Mouse (Mus musculus): ENCODE results near the gene Lnx1. TPM values are rescaled to one million over a fixed set of nuclear protein-coding genes. Genes with fewer than 3 reads are reported as not detected.

Gene Lnx1
- total and polyA plus RNA-seq, 2 experiments from 2014 or later: 17.8 to 32.0 TPM

- Histone ChIP-seq H3K4me3 (ENCODE audit: low read length) (no peak overlapping the region), H3K4me2 (ENCODE audit: low read depth, low read length) (no peak overlapping the region), H3K27ac (no peak overlapping the region), H3K9me3 (ENCODE audit: low read length) (no peaks in the 10 kb centered on the region), H3K9ac (replicated peaks; ENCODE audit: low read length) (no peak overlapping the region), H3K36me3 (ENCODE audit: insufficient read depth, low read length) (no peaks in the 10 kb centered on the region; the same call in 1 of the 2 replicates), H3K4me1 (ENCODE audit: insufficient read depth, low read length) (no peaks in the 10 kb centered on the region), H3K27me3 (ENCODE audit: insufficient read depth, low read length) (no peaks in the 10 kb centered on the region)
- DNase-seq (ENCODE audit: low spot score): peak; percentile 13
- WGBS: 70% methylated on average over 6 of the region's 6 CpGs
- no peak for ATAC-seq
- no peak for TF ChIP-seq CTCF (IDR thresholded peaks at IDR 0.05; ENCODE audit: low read depth)
Observed at GRCm38 (mm10) chr5:74601965-74602364, 100.7 kb downstream of the Lnx1 start.

- DNase-seq (ENCODE audit: low spot score): peak; percentile 19
- no peak overlapping the region for H3K27ac ChIP-seq
- no peaks in the 10 kb centered on the region for H3K4me1 ChIP-seq (ENCODE audit: insufficient read depth, low read length)
- no peak overlapping the region for H3K9ac ChIP-seq (replicated peaks; ENCODE audit: low read length)
- no peak overlapping the region for H3K4me3 ChIP-seq (ENCODE audit: low read length)
- ATAC-seq: no peak
- TF ChIP-seq CTCF (IDR thresholded peaks at IDR 0.05; ENCODE audit: low read depth): no peak
- no peaks in the 10 kb centered on the region for H3K9me3 ChIP-seq (ENCODE audit: low read length)
- H3K4me2 ChIP-seq (ENCODE audit: low read depth, low read length): no peak overlapping the region
- no peaks in the 10 kb centered on the region for H3K27me3 ChIP-seq (ENCODE audit: insufficient read depth, low read length)
- WGBS: 91% methylated on average over 3 of the region's 3 CpGs
- peaks cover 6% of the 10 kb centered on the region; the same call in 1 of the 2 replicates for H3K36me3 ChIP-seq (ENCODE audit: insufficient read depth, low read length)
Observed at GRCm38 (mm10) chr5:74601171-74601570, 101.5 kb downstream of the Lnx1 start.

- no peak overlapping the region for H3K4me2 ChIP-seq (ENCODE audit: low read depth, low read length)
- DNase-seq (ENCODE audit: low spot score): no peak
- H3K4me3 ChIP-seq (ENCODE audit: low read length): no peak overlapping the region
- no peaks in the 10 kb centered on the region for H3K4me1 ChIP-seq (ENCODE audit: insufficient read depth, low read length)
- peaks cover 9% of the 10 kb centered on the region; the same call in 1 of the 2 replicates for H3K36me3 ChIP-seq (ENCODE audit: insufficient read depth, low read length)
- TF ChIP-seq CTCF (IDR thresholded peaks at IDR 0.05; ENCODE audit: low read depth): peak; percentile 10; the same call in 1 of the 2 replicates
- H3K9ac ChIP-seq (replicated peaks; ENCODE audit: low read length): no peak overlapping the region
- 77% methylated on average over 5 of the region's 5 CpGs for WGBS
- no peaks in the 10 kb centered on the region for H3K27me3 ChIP-seq (ENCODE audit: insufficient read depth, low read length)
- H3K9me3 ChIP-seq (ENCODE audit: low read length): no peaks in the 10 kb centered on the region
- ATAC-seq: no peak
- no peak overlapping the region for H3K27ac ChIP-seq
Observed at GRCm38 (mm10) chr5:74600010-74600409, 102.7 kb downstream of the Lnx1 start.

- WGBS: 89% methylated on average over 8 of the region's 8 CpGs
- Histone ChIP-seq H3K27me3 (ENCODE audit: insufficient read depth, low read length) (no peaks in the 10 kb centered on the region), H3K27ac (no peak overlapping the region), H3K9me3 (ENCODE audit: low read length) (no peaks in the 10 kb centered on the region), H3K9ac (replicated peaks; ENCODE audit: low read length) (no peak overlapping the region), H3K4me1 (ENCODE audit: insufficient read depth, low read length) (no peaks in the 10 kb centered on the region), H3K4me3 (ENCODE audit: low read length) (no peak overlapping the region), H3K4me2 (ENCODE audit: low read depth, low read length) (no peak overlapping the region), H3K36me3 (ENCODE audit: insufficient read depth, low read length) (peaks cover 39% of the 10 kb centered on the region; the same call in 1 of the 2 replicates)
- ATAC-seq (no peak), DNase-seq (ENCODE audit: low spot score) (no peak)
- TF ChIP-seq CTCF (IDR thresholded peaks at IDR 0.05; ENCODE audit: low read depth): no peak
Observed at GRCm38 (mm10) chr5:74593147-74593546, 109.6 kb downstream of the Lnx1 start.

GRCm38 (mm10) chr5:74591413-74591812, 111.3 kb downstream of the Lnx1 start:
- Histone ChIP-seq H3K4me1 (ENCODE audit: insufficient read depth, low read length) (no peaks in the 10 kb centered on the region), H3K9ac (replicated peaks; ENCODE audit: low read length) (no peak overlapping the region), H3K36me3 (ENCODE audit: insufficient read depth, low read length) (peaks cover 40% of the 10 kb centered on the region; the same call in 1 of the 2 replicates), H3K4me2 (ENCODE audit: low read depth, low read length) (no peak overlapping the region), H3K27me3 (ENCODE audit: insufficient read depth, low read length) (no peaks in the 10 kb centered on the region), H3K27ac (no peak overlapping the region), H3K9me3 (ENCODE audit: low read length) (no peaks in the 10 kb centered on the region), H3K4me3 (ENCODE audit: low read length) (no peak overlapping the region)
- ATAC-seq (no peak), DNase-seq (ENCODE audit: low spot score) (peak; percentile 36)
- WGBS: 97% methylated on average over 5 of the region's 5 CpGs
- TF ChIP-seq CTCF (IDR thresholded peaks at IDR 0.05; ENCODE audit: low read depth): peak; percentile 57

- WGBS: 96% methylated on average over 7 of the region's 7 CpGs
- no peak overlapping the region for H3K4me2 ChIP-seq (ENCODE audit: low read depth, low read length)
- no peak overlapping the region for H3K4me3 ChIP-seq (ENCODE audit: low read length)
- no peaks in the 10 kb centered on the region for H3K9me3 ChIP-seq (ENCODE audit: low read length)
- H3K9ac ChIP-seq (replicated peaks; ENCODE audit: low read length): no peak overlapping the region
- no peaks in the 10 kb centered on the region for H3K4me1 ChIP-seq (ENCODE audit: insufficient read depth, low read length)
- no peak for TF ChIP-seq CTCF (IDR thresholded peaks at IDR 0.05; ENCODE audit: low read depth)
- no peaks in the 10 kb centered on the region for H3K27me3 ChIP-seq (ENCODE audit: insufficient read depth, low read length)
- no peak for ATAC-seq
- H3K36me3 ChIP-seq (ENCODE audit: insufficient read depth, low read length): peaks cover 35% of the 10 kb centered on the region; the same call in 1 of the 2 replicates
- no peak for DNase-seq (ENCODE audit: low spot score)
- H3K27ac ChIP-seq: no peak overlapping the region
Observed at GRCm38 (mm10) chr5:74589133-74589532, 113.6 kb downstream of the Lnx1 start.

GRCm38 (mm10) chr5:74571767-74572166, 130.9 kb downstream of the Lnx1 start:
- DNase-seq (ENCODE audit: low spot score) (no peak), ATAC-seq (no peak)
- 92% methylated on average over 6 of the region's 6 CpGs for WGBS
- Histone ChIP-seq H3K9ac (replicated peaks; ENCODE audit: low read length) (no peak overlapping the region), H3K4me1 (ENCODE audit: insufficient read depth, low read length) (no peaks in the 10 kb centered on the region), H3K27ac (no peak overlapping the region), H3K4me2 (ENCODE audit: low read depth, low read length) (no peak overlapping the region), H3K27me3 (ENCODE audit: insufficient read depth, low read length) (no peaks in the 10 kb centered on the region), H3K4me3 (ENCODE audit: low read length) (no peak overlapping the region), H3K9me3 (ENCODE audit: low read length) (no peaks in the 10 kb centered on the region), H3K36me3 (ENCODE audit: insufficient read depth, low read length) (peaks cover 13% of the 10 kb centered on the region; the same call in 1 of the 2 replicates)
- no peak for TF ChIP-seq CTCF (IDR thresholded peaks at IDR 0.05; ENCODE audit: low read depth)
